Mouse (Mus musculus) ES-E14 (cell line): ENCODE results near the gene Eif2b3. TPM values are rescaled to one million over a fixed set of nuclear protein-coding genes. Genes with fewer than 3 reads are reported as not detected.

ENCODE experiments used
- DNase-seq: peaks from one replicate; pipeline ENCODE4 v3.0.0-alpha.2; 2013; ENCODE audit warnings: low read depth, low spot score
- H3K27ac ChIP-seq: 2 replicates; pipeline ENCODE4 v1.5.1; 2012; ENCODE audit warnings: low read depth, mild to moderate bottlenecking, low read length, moderate library complexity, mixed read lengths; ENCODE audit not compliant: poor library complexity, insufficient read depth, severe bottlenecking
- H3K36me3 ChIP-seq: 2 replicates; pipeline ENCODE4 v1.6.1; 2012; ENCODE audit warnings: mild to moderate bottlenecking, low read length, moderate library complexity, mixed read lengths; ENCODE audit not compliant: control insufficient read depth, poor library complexity, insufficient read depth, severe bottlenecking
- H3K4me1 ChIP-seq, 2 experiments: fragments of 150-350 bp in 1 of 2; sonication (generic) in 1 of 2; 2 replicates each; pipeline ENCODE4 v1.6.1; 2012; ENCODE audit warnings: low read length in 2 of 2, mild to moderate bottlenecking in 1 of 2, mixed read lengths in 1 of 2; ENCODE audit not compliant: control insufficient read depth in 2 of 2, insufficient read depth in 2 of 2, poor library complexity in 1 of 2
- H3K4me3 ChIP-seq, 2 experiments: fragments of 150-350 bp in 1 of 2; sonication (generic) in 1 of 2; 2 replicates each; pipeline ENCODE4 v1.5.1; 2012; ENCODE audit warnings: low read length in 2 of 2, low read depth in 1 of 2, mild to moderate bottlenecking in 1 of 2, mixed read lengths in 1 of 2; ENCODE audit not compliant: insufficient read depth in 1 of 2, poor library complexity in 1 of 2, severe bottlenecking in 1 of 2
- H3K9ac ChIP-seq: 2 replicates; pipeline ENCODE4 v1.6.1; 2012; ENCODE audit warnings: low read depth, mild to moderate bottlenecking, low read length, mixed read lengths; ENCODE audit not compliant: poor library complexity, insufficient read depth, severe bottlenecking
- H3K9me3 ChIP-seq: fragments of 150-350 bp; sonication (generic); 2 replicates; pipeline ENCODE4 v1.6.1; 2012; ENCODE audit warnings: low read depth, mild to moderate bottlenecking, low read length; ENCODE audit not compliant: control insufficient read depth, insufficient read depth
- CHD2 ChIP-seq: IDR thresholded peaks from 2 replicates; pipeline ENCODE4 v1.6.1; 2014; ENCODE audit warnings: mild to moderate bottlenecking, low read depth, low read length, inconsistent platforms
- HCFC1 ChIP-seq: IDR thresholded peaks from 2 replicates; pipeline ENCODE4 v1.6.1; 2012; ENCODE audit warnings: low read length, inconsistent platforms, borderline replicate concordance; ENCODE audit not compliant: insufficient read depth
- MAFK ChIP-seq: IDR thresholded peaks from 2 replicates; pipeline ENCODE4 v1.6.1; 2014; ENCODE audit warnings: mild to moderate bottlenecking, low read depth, low read length, inconsistent platforms; ENCODE audit not compliant: insufficient read depth
- ZC3H11A ChIP-seq: IDR thresholded peaks from 2 replicates; pipeline ENCODE4 v1.6.1; 2012; ENCODE audit warnings: low read depth, mild to moderate bottlenecking, inconsistent platforms, low read length, borderline replicate concordance
- ZNF384 ChIP-seq: IDR thresholded peaks from 2 replicates; pipeline ENCODE4 v1.6.1; 2012; ENCODE audit warnings: low read depth, low read length, inconsistent platforms
- in situ Hi-C, 2 experiments: fragments of 600-800 bp; cut with MboI; formaldehyde crosslinking; loops; one replicate each; pipeline ENCODE4 v1.15.1; 2025; ENCODE audit warnings: low sequenced_read_pairs in 2 of 2, inconsistent platforms in 1 of 2; ENCODE audit not compliant: unreplicated experiment in 2 of 2
- total RNA-seq: library from RNA; depleted of rRNA; stranded (reverse); fragments of 300-350 nt; gene quantifications from 2 replicates; pipeline ENCODE4 v1.2.3, GENCODE M21; 2012; rRNA removed

The Eif2b3 gene
- 43.7 and 55.1 TPM in 2 replicates for total RNA-seq

- H3K27ac ChIP-seq = no peak within 1 kb of the TSS
- TF ChIP-seq HCFC1 (peak; percentile 82), ZNF384 (no peak)
- no peaks in the 10 kb centered on the region for H3K9me3 ChIP-seq
- peaks cover 7% of the 10 kb centered on the region for H3K36me3 ChIP-seq
- peak within 1 kb of the TSS; percentile 98 for H3K9ac ChIP-seq
- peak within 1 kb of the TSS; percentile 94 to 97 for H3K4me3 ChIP-seq
- in situ Hi-C loops = no loop called here
- peaks cover 2 to 3% of the 10 kb centered on the region in 2 experiments; a peak in 1 of 4 replicates for H3K4me1 ChIP-seq
- peak; percentile 91 for DNase-seq
Measured at GRCm38 (mm10) chr4:117019206-117020134, at the start of gene Eif2b3. Gene Eif2b3 (plus strand): TSS chr4:117019402.

GRCm38 (mm10) chr4:116976503-116976902 is 42.7 kb upstream of the Eif2b3 start:
- TF ChIP-seq HCFC1 (no peak), ZNF384 (no peak), MAFK (no peak), CHD2 (no peak), ZC3H11A (no peak)
- Histone ChIP-seq H3K4me3 (no peak overlapping the region), H3K9me3 (no peaks in the 10 kb centered on the region), H3K27ac (no peak overlapping the region), H3K4me1 (no peaks in the 10 kb centered on the region), H3K9ac (no peak overlapping the region), H3K36me3 (peaks cover 2% of the 10 kb centered on the region; the same call in 1 of the 2 replicates)
- in situ Hi-C loops = no loop called here
- DNase-seq = no peak

GRCm38 (mm10) chr4:116985681-116986080 is 33.5 kb upstream of the Eif2b3 start:
- no peaks in the 10 kb centered on the region for H3K9me3 ChIP-seq

GRCm38 (mm10) chr4:116986400-116987121 is 32.6 kb upstream of the Eif2b3 start:
- Histone ChIP-seq H3K4me1 (peaks cover 4 to 14% of the 10 kb centered on the region in 2 experiments; a peak in 2 of 4 replicates), H3K27ac (no peak overlapping the region), H3K36me3 (peaks cover 3% of the 10 kb centered on the region; the same call in 1 of the 2 replicates), H3K4me3 (peak overlapping the region in 1 of 2 experiments; percentile 2; a peak in 1 of 4 replicates), H3K9ac (no peak overlapping the region), H3K9me3 (no peaks in the 10 kb centered on the region)
- no peak for TF ChIP-seq HCFC1
- peak; percentile 64; the same call in 1 of the 2 replicates for TF ChIP-seq ZC3H11A
- in situ Hi-C loops = no loop called here
- peak; percentile 77 for DNase-seq

More at GRCm38 (mm10) chr4:116985681-116986080, 33.5 kb upstream of the Eif2b3 start:
- H3K27ac ChIP-seq = no peak overlapping the region
- no peak overlapping the region for H3K4me3 ChIP-seq
- in situ Hi-C loops = no loop called here
- no peak for TF ChIP-seq ZNF384
- no peak for TF ChIP-seq CHD2
- DNase-seq = no peak
- H3K36me3 ChIP-seq = peaks cover 2% of the 10 kb centered on the region; the same call in 1 of the 2 replicates
- no peak overlapping the region for H3K9ac ChIP-seq
- peaks cover 4 to 14% of the 10 kb centered on the region in 2 experiments; a peak in 2 of 4 replicates for H3K4me1 ChIP-seq
